Mouse (Mus musculus) stomach, postnatal 0 days (tissue): Measurements from ENCODE around the gene Anxa5.
A peak's percentile ranks its signal among the peaks of the same experiment; 100 is the strongest.

ENCODE experiments used
- CTCF ChIP-seq: IDR thresholded peaks from 2 replicates; pipeline ENCODE4 v1.5.1; 2016; ENCODE audit warnings: antibody characterized with exemption, low read depth, mild to moderate bottlenecking, moderate library complexity
- EP300 ChIP-seq: optimal IDR thresholded peaks from 2 replicates; pipeline ENCODE3; 2016; ENCODE audit warnings: antibody characterized with exemption

DNA sequence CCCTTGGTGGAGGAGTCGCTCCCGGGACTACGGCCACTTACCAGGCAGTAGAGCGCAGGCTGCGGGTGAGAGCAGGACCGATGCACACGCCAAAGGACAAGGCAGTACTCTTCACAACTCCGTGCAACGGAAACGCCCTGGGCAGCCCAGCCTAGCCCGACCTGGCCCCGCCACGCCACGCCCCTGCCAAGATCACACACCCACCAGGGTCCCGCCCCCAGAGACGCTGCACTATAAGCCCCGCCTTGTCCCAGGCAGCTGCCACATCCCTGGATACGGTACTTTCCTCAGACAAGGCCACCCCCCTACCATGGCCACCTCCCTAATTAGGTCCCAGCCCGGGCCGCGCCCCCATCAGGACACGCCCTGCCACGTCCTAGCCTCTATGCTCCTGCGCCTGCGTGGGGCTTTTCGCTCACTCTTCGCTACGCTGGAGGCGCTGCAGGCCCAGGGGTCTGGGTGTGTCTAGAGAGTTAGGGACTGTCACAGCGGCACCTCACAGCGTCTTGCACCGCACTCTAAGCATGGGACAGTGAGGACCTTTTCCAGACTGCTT is at the start of gene Anxa5, which contains the start of gene 1810062G17Rik:
- peak; percentile 77 for TF ChIP-seq CTCF
- TF ChIP-seq EP300 = no peak
